Mouse (Mus musculus): ENCODE results near the gene Gm10322. TPM values are rescaled to one million over a fixed set of nuclear protein-coding genes. Genes with fewer than 3 reads are reported as not detected.

The Gm10322 gene
- polyA plus RNA-seq, 1 experiment from 2014 or later: not detected

DNA sequence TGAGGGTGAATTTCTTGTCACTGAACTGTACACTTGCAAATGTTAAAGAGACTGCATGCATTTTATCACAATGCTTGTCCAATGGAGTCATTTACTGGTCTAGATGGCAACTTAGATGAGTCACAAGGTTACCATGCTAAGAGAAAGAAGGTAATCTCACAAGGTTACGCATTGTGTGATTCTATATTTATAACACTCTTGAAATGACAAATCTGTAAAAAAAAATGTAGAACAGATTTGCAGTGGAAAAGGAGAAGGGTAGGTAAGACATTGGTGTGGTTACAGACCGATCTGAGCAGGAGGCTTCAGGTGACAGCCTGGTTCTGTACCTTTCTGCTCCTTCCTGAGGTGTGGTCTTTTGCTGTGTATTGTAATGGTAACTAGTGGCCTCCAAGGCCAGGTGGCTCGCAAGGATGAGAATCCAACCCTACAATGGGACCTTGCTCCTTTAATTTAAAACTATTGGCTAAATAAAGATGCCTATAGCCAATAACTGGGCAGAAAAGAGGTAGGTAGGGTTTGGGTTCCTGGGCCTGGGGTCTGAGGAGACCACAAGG, 35.2 kb upstream of the Gm10322 start:
- H3K4me1 ChIP-seq: peaks cover 45% of the 10 kb centered on the region
- peaks cover 9% of the 10 kb centered on the region for H3K36me3 ChIP-seq
- no peak overlapping the region for H3K9ac ChIP-seq
- ATAC-seq (ENCODE audit: extremely low read depth, insufficient number of reproducible peaks, low FRiP score, low TSS enrichment): no peak
- 87% methylated on average over 3 of the region's 3 CpGs for WGBS
- no peak overlapping the region for H3K4me2 ChIP-seq
- H3K27ac ChIP-seq (replicated peaks): no peak overlapping the region
- no peaks in the 10 kb centered on the region for H3K9me3 ChIP-seq
- H3K27me3 ChIP-seq (replicated peaks): no peaks in the 10 kb centered on the region
- no peak overlapping the region for H3K4me3 ChIP-seq

DNA sequence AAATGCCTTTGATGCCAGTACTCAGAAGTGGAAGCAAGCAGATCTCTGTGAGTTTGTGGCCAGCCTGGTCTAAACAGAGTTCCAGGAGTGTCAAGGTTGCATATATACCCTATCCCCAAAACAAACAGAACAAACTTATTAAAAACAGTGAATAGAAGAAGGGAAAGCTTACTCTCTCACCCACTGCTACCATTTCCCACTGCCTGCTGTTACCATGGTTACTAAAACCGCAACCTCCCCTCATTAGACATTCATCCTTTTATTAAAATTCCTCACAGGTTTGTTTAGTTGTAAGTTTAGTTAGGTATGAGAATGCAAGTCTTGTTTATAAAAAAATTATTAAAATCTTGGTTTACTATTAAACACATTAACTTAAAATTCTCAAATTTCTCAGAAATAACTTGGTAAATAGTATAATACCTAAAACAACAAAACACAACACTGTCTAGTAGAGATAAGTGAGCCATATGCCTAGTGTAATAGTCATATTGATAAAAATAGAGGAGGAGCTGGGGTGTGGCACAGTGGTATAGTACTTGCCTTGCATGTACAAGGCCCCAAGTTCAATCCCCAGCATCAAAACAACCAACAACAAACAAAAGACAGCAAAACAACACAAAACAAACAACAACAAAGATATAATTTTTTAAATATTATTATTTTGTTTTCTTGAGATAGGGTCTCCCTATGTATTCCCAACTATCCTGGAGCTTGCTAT, 33.9 kb upstream of the Gm10322 start:
- Histone ChIP-seq H3K9ac (no peak overlapping the region), H3K27me3 (replicated peaks) (no peaks in the 10 kb centered on the region), H3K4me3 (no peak overlapping the region), H3K4me1 (peaks cover 32% of the 10 kb centered on the region), H3K36me3 (peaks cover 9% of the 10 kb centered on the region), H3K9me3 (no peaks in the 10 kb centered on the region), H3K27ac (replicated peaks) (no peak overlapping the region), H3K4me2 (no peak overlapping the region)
- WGBS: 91% methylated on average over 1 of the region's 1 CpGs
- ATAC-seq (ENCODE audit: extremely low read depth, insufficient number of reproducible peaks, low FRiP score, low TSS enrichment): no peak

DNA sequence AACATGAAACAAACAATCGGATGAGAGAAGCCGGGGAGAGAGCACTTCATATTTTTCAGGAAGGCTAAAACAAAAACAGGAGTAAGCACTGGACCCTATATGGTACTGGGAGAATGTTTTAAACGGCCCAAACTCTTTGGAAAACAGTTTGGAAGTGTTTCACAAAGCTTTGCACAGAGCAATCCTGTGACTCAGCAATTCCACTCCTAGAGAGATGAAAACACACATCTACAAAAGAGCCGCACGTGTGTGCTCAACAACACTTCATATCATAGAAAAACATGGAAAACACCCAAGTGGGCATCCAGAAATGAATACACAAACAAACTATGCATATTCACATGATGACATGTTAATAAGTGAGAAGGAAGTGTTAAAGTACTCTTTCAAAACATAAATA, 30.2 kb upstream of the Gm10322 start:
- Histone ChIP-seq H3K4me3 (no peak overlapping the region), H3K27me3 (replicated peaks) (no peaks in the 10 kb centered on the region), H3K27ac (replicated peaks) (no peak overlapping the region), H3K9ac (no peak overlapping the region), H3K36me3 (peaks cover 9% of the 10 kb centered on the region), H3K4me2 (no peak overlapping the region), H3K9me3 (no peaks in the 10 kb centered on the region), H3K4me1 (peaks cover 23% of the 10 kb centered on the region)
- WGBS: 85% methylated on average over 5 of the region's 5 CpGs
- no peak for ATAC-seq (ENCODE audit: extremely low read depth, insufficient number of reproducible peaks, low FRiP score, low TSS enrichment)

DNA sequence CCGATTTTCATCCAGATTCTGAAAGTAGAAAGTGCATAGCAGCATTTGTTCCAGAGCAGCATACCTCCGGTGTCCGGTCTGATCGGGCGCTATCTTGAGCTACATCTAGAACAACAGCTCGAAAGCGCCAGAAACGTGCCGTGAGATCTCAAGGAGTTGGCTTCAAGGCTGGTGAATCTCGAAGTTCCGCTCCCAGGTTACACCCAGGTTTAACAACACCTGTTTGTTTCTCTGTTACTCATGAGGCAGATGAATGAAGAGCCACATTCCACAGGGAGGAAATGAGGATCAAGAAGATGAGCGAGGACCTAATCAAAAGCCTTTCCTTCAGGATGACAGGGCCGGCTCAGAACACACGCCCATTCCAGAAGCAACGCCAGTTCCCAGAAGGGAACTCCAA, 29.0 kb upstream of the Gm10322 start:
- Histone ChIP-seq H3K4me3 (no peak overlapping the region), H3K9me3 (no peaks in the 10 kb centered on the region), H3K4me1 (peaks cover 23% of the 10 kb centered on the region), H3K36me3 (peaks cover 9% of the 10 kb centered on the region), H3K4me2 (no peak overlapping the region), H3K9ac (no peak overlapping the region), H3K27me3 (replicated peaks) (no peaks in the 10 kb centered on the region), H3K27ac (replicated peaks) (no peak overlapping the region)
- ATAC-seq (ENCODE audit: extremely low read depth, insufficient number of reproducible peaks, low FRiP score, low TSS enrichment): no peak
- WGBS: 82% methylated on average over 15 of the region's 15 CpGs

DNA sequence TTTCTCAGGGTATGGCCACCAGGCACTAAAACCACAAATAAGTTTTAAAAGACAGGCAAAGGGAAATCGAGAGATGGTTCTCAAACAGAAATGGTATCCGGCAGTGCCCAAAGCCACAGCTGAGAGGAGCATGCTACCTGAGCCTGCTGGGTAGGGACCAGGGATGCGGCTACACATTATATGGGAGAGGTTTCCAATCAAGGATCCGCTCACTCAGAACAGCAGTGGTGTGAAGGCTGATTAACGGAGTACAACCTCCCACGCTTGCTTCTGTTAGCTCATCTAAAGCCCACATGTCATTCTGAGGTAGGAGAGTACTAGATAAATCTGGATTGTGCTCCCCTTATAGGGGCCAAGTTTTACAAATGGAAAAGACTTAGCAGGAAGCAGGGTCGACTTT, 27.7 kb upstream of the Gm10322 start:
- no peaks in the 10 kb centered on the region for H3K9me3 ChIP-seq
- no peak for ATAC-seq (ENCODE audit: extremely low read depth, insufficient number of reproducible peaks, low FRiP score, low TSS enrichment)
- no peak overlapping the region for H3K9ac ChIP-seq
- peaks cover 23% of the 10 kb centered on the region for H3K4me1 ChIP-seq
- no peak overlapping the region for H3K27ac ChIP-seq (replicated peaks)
- no peak overlapping the region for H3K4me3 ChIP-seq
- WGBS: 76% methylated on average over 7 of the region's 7 CpGs
- no peak overlapping the region for H3K4me2 ChIP-seq
- H3K36me3 ChIP-seq: peaks cover 4% of the 10 kb centered on the region
- no peaks in the 10 kb centered on the region for H3K27me3 ChIP-seq (replicated peaks)

DNA sequence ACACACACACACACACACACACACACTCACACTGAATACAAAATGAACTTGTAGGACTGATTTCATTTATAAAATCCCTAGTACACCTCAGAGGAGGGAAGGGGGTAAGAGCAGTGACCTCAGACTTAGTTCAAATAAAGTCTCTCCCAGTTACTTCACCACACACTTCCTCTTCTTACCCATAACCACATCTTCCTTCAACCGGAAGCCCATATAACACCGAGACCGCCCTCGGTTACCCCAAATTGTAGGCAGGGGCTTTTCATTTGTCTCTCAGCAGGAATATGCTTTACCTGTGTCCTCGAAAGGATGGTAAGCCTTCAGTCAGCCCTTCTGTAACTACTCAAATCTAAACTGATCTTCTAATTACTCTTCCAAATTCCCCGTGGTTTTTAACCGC, 26.4 kb upstream of the Gm10322 start:
- H3K4me3 ChIP-seq: peak overlapping the region; percentile 22; the same call in 1 of the 2 replicates
- H3K4me1 ChIP-seq: peaks cover 25% of the 10 kb centered on the region
- H3K27ac ChIP-seq (replicated peaks): no peak overlapping the region
- WGBS: 75% methylated on average over 7 of the region's 7 CpGs
- H3K36me3 ChIP-seq: no peaks in the 10 kb centered on the region; the same call in 1 of the 2 replicates
- ATAC-seq (ENCODE audit: extremely low read depth, insufficient number of reproducible peaks, low FRiP score, low TSS enrichment): no peak
- no peaks in the 10 kb centered on the region for H3K27me3 ChIP-seq (replicated peaks)
- H3K9me3 ChIP-seq: no peaks in the 10 kb centered on the region
- H3K4me2 ChIP-seq: peak overlapping the region; percentile 50
- no peak overlapping the region for H3K9ac ChIP-seq

DNA sequence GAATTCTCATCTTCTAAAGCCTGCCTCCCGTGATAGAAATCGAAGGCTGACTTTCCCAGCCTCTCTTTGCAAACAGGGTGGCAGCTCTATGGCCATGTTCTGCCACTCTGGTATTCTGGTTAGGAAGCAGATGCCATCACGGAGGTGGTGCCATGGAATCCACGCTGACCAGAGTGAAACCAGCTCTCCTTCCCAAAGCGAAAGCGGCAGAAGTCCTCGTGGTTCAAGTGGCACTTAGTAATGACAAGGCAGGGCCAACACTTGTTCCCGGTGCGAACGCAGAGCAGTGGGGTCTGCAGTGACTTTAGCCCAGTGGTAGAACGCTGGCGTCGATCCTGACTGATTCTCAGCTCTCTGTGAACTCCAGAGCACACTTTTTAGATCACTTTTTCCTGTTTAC, 26.0 kb upstream of the Gm10322 start:
- H3K9ac ChIP-seq: 0 out of 2 replicates have a peak overlapping the region, but pooled peaks have one; percentile 28
- H3K4me2 ChIP-seq: peak overlapping the region; percentile 50
- WGBS: 60% methylated on average over 13 of the region's 13 CpGs
- no peak overlapping the region for H3K27ac ChIP-seq (replicated peaks)
- no peak for ATAC-seq (ENCODE audit: extremely low read depth, insufficient number of reproducible peaks, low FRiP score, low TSS enrichment)
- H3K4me1 ChIP-seq: peaks cover 23% of the 10 kb centered on the region; the same call in 1 of the 2 replicates
- no peaks in the 10 kb centered on the region for H3K9me3 ChIP-seq
- H3K36me3 ChIP-seq: no peaks in the 10 kb centered on the region; the same call in 1 of the 2 replicates
- H3K27me3 ChIP-seq (replicated peaks): no peaks in the 10 kb centered on the region
- H3K4me3 ChIP-seq: peak overlapping the region; percentile 22; the same call in 1 of the 2 replicates

DNA sequence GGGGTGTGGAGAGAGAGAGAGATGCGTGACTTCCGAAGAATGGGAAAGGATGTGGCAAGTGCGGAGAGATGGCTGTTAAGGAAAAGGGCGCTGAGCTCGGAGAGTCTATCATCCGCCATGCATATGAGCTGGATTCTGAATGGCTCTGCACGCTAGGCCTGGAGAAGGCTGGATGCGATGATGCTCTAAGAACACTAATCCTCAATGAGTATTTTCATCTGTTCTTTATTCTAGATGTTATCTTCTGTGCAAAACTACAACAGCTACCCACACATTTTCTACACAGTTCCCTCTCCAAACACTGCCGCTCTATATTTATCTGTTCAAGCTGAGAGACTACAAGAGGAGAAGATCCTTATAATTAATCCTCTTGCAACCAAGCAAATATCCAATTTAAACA, 25.3 kb upstream of the Gm10322 start:
- H3K4me3 ChIP-seq: no peak overlapping the region
- H3K27ac ChIP-seq (replicated peaks): no peak overlapping the region
- H3K9ac ChIP-seq: no peak overlapping the region
- WGBS: 89% methylated on average over 9 of the region's 9 CpGs
- peaks cover 23% of the 10 kb centered on the region; the same call in 1 of the 2 replicates for H3K4me1 ChIP-seq
- ATAC-seq (ENCODE audit: extremely low read depth, insufficient number of reproducible peaks, low FRiP score, low TSS enrichment): no peak
- H3K27me3 ChIP-seq (replicated peaks): no peaks in the 10 kb centered on the region
- H3K36me3 ChIP-seq: no peaks in the 10 kb centered on the region; the same call in 1 of the 2 replicates
- H3K4me2 ChIP-seq: no peak overlapping the region
- H3K9me3 ChIP-seq: no peaks in the 10 kb centered on the region

DNA sequence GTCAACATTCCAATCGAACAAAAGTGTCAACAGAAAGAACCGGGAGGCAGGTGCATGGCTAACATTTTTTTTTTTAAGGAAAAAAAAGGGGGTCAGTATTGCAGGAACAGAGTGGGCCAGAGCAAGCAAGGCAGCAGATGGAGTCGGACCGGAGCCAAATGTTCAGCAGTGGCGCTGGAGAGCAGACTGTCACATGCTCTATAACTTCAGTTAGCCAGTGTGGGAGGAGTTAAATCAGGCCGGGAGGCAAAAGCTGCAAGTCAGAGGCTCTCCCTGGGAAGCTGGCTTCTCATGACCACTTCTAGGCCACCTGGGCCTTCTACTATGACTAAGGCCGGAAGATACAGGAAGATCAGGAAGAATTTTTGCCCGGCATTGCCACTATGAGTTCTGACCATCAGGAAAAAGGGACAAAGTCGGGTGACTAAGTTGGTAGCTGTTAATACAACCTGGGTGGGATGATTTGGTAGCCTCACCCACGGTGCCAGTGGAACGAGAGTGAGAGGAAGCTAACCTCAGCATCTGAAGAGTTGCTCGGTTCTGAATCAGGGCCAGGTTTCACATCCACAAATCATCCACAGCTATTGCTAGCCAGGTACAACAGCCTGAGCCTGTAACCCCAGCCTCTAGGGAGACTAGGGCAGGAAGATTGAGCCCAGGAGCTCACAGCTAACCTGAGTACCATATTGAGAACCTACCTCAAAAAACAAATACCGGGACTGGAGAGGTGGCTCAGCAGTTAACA, 21.9 kb upstream of the Gm10322 start:
- no peak for ATAC-seq (ENCODE audit: extremely low read depth, insufficient number of reproducible peaks, low FRiP score, low TSS enrichment)
- H3K9ac ChIP-seq: no peak overlapping the region

DNA sequence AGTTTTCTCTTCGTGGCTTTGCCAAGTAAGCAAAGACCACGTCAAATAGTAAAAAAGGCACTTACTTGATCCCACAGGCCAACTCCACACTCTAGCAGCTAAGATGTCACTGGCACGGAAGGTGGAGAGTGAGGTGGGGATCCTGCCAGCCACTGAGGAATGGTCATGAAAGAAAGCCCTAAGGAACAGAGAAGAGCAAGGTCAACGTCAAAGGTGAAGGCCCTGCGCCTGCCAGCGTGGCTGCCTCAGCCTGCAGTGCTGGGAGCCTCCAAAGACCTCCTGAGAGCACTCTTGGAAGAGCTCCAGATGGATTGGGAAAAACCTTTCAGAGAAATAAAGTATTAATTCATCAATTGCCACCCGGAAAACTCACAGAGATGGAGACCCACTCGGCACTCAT, 15.3 kb upstream of the Gm10322 start:
- no peak for ATAC-seq (ENCODE audit: extremely low read depth, insufficient number of reproducible peaks, low FRiP score, low TSS enrichment)
- H3K27ac ChIP-seq (replicated peaks): no peak overlapping the region
- 77% methylated on average over 8 of the region's 8 CpGs for WGBS

More for the DNA sequence above, 21.9 kb upstream of the Gm10322 start:
- peaks cover 8% of the 10 kb centered on the region for H3K36me3 ChIP-seq
- H3K4me3 ChIP-seq: no peak overlapping the region
- no peaks in the 10 kb centered on the region for H3K9me3 ChIP-seq
- no peaks in the 10 kb centered on the region for H3K27me3 ChIP-seq (replicated peaks)
- WGBS: 77% methylated on average over 13 of the region's 13 CpGs
- no peak overlapping the region for H3K4me2 ChIP-seq
- peaks cover 18% of the 10 kb centered on the region; the same call in 1 of the 2 replicates for H3K4me1 ChIP-seq
- H3K27ac ChIP-seq (replicated peaks): no peak overlapping the region

DNA sequence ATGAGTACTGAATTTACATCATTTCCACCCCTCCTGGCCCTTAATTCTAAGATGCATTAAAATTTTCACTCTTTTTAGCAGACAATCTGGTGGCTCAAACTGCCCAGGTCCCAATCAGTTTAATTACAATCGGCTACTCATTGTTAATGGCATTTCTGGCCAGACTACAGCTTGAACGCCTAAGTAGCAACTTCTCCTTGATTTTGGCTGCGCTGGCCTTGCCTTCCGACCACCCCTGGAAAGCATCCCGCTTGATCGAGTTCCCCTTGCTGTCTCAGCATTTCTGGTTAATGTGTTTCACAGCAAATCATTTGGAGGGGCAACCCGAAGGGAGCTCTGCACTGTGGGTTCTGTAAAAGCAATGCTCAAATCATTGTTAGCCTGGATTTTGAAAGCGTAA, 13.8 kb upstream of the Gm10322 start:
- Histone ChIP-seq H3K4me1 (peaks cover 17% of the 10 kb centered on the region), H3K9ac (no peak overlapping the region), H3K4me3 (no peak overlapping the region), H3K9me3 (no peaks in the 10 kb centered on the region), H3K36me3 (peaks cover 8% of the 10 kb centered on the region), H3K27me3 (replicated peaks) (no peaks in the 10 kb centered on the region), H3K4me2 (no peak overlapping the region), H3K27ac (replicated peaks) (no peak overlapping the region)
- WGBS: 75% methylated on average over 8 of the region's 8 CpGs
- ATAC-seq (ENCODE audit: extremely low read depth, insufficient number of reproducible peaks, low FRiP score, low TSS enrichment): no peak

More for the DNA sequence above, 15.3 kb upstream of the Gm10322 start:
- no peaks in the 10 kb centered on the region for H3K9me3 ChIP-seq
- H3K9ac ChIP-seq: no peak overlapping the region
- no peaks in the 10 kb centered on the region for H3K27me3 ChIP-seq (replicated peaks)
- no peak overlapping the region for H3K4me2 ChIP-seq
- peaks cover 8% of the 10 kb centered on the region for H3K36me3 ChIP-seq
- H3K4me1 ChIP-seq: peaks cover 16% of the 10 kb centered on the region
- no peak overlapping the region for H3K4me3 ChIP-seq

Measured in heart, embryonic 13.5 days (tissue).